Mouse (Mus musculus) heart, postnatal 0 days (tissue): ENCODE measurements around the gene Igsf10. TPM values are rescaled to one million over a fixed set of nuclear protein-coding genes. Genes with fewer than 3 reads are reported as not detected.

ENCODE experiments used
- ATAC-seq: fragments of 200-750 bp; cut with Nextera tagmentation; 2 replicates; pipeline ENCODE4 v1.8.0; 2017; ENCODE audit warnings: low read depth, moderate number of reproducible peaks, moderate library complexity; ENCODE audit not compliant: insufficient read depth
- DNase-seq: peaks from one replicate; pipeline ENCODE4 v3.0.0-alpha.2; 2016; ENCODE audit warnings: low spot score
- H3K27ac ChIP-seq: fragments of 300-500 bp; sonication (generic); 2 replicates; pipeline ENCODE4 v1.5.1; 2014; ENCODE audit warnings: low read depth, mild to moderate bottlenecking
- H3K27me3 ChIP-seq: fragments of 300-500 bp; sonication (generic); 2 replicates; pipeline ENCODE4 v1.6.1; 2014; ENCODE audit warnings: low read length, mixed read lengths; ENCODE audit not compliant: control insufficient read depth, insufficient read depth
- H3K36me3 ChIP-seq: fragments of 300-500 bp; sonication (generic); replicated peaks from 2 replicates; pipeline ENCODE4 v1.6.1; 2014; ENCODE audit warnings: low read length, mixed read lengths; ENCODE audit not compliant: control insufficient read depth, insufficient read depth
- H3K4me1 ChIP-seq: fragments of 300-500 bp; sonication (generic); 2 replicates; pipeline ENCODE4 v1.6.1; 2014; ENCODE audit warnings: antibody characterized with exemption; ENCODE audit not compliant: control insufficient read depth, insufficient read depth
- H3K4me2 ChIP-seq: fragments of 300-500 bp; sonication (generic); 2 replicates; pipeline ENCODE4 v1.6.1; 2014; ENCODE audit warnings: low read depth, mild to moderate bottlenecking, low read length, moderate library complexity
- H3K4me3 ChIP-seq: fragments of 300-500 bp; sonication (generic); 2 replicates; pipeline ENCODE4 v1.5.1; 2014; ENCODE audit warnings: low read depth, low read length
- H3K9ac ChIP-seq: fragments of 300-500 bp; sonication (generic); replicated peaks from 2 replicates; pipeline ENCODE4 v1.6.1; 2014; ENCODE audit warnings: low read depth, low read length, mixed read lengths
- H3K9me3 ChIP-seq: fragments of 300-500 bp; sonication (generic); replicated peaks from 2 replicates; pipeline ENCODE4 v1.6.1; 2016; ENCODE audit warnings: low read length; ENCODE audit not compliant: control insufficient read depth
- CTCF ChIP-seq: IDR thresholded peaks from 2 replicates; pipeline ENCODE4 v1.5.1; 2016; ENCODE audit warnings: antibody characterized with exemption, control low read depth, low read depth
- EP300 ChIP-seq: IDR thresholded peaks from 2 replicates; pipeline ENCODE4 v1.6.1; 2016; ENCODE audit warnings: antibody characterized with exemption, low read depth
- WGBS: fragments of 180-500 bp; shearing (Covaris S2); extraction: QIAGEN DNeasy Blood & Tissue Kit; methylation state at CpG from one replicate; pipeline ENCODE4 v1.1.7; 2014; 5-methylcytosine and 5-hydroxymethylcytosine counted together
- polyA plus RNA-seq: library from polyadenylated mRNA; unstranded; fragments of >200 nt; fragmentation: Nextera tagmentation; extraction: Ambion mirVana; gene quantifications from 2 replicates; pipeline ENCODE4 v1.2.1, GENCODE M21; 2015
- total RNA-seq: library from RNA; depleted of rRNA; stranded (reverse); fragments of >200 nt; gene quantifications from 2 replicates; pipeline ENCODE4 v1.2.3, GENCODE M21; 2014; ENCODE audit warnings: low replicate concordance; rRNA removed

Gene Igsf10
- total and polyA plus RNA-seq, 2 experiments from 2014 or later, result 1.8 to 2.3 TPM

GRCm38 (mm10) chr3:59278620-59279019 is 65.6 kb downstream of the Igsf10 start:
- no peak for ATAC-seq
- no peaks in the 10 kb centered on the region for H3K9me3 ChIP-seq
- no peak overlapping the region for H3K27ac ChIP-seq
- H3K36me3 ChIP-seq, result no peaks in the 10 kb centered on the region
- no peak overlapping the region for H3K4me2 ChIP-seq
- no peak overlapping the region for H3K4me3 ChIP-seq
- no peaks in the 10 kb centered on the region for H3K27me3 ChIP-seq
- no peak overlapping the region for H3K9ac ChIP-seq
- H3K4me1 ChIP-seq, result no peaks in the 10 kb centered on the region
- TF ChIP-seq CTCF (no peak), EP300 (no peak)
- DNase-seq, result no peak

GRCm38 (mm10) chr3:59278254-59278533 is 66.0 kb downstream of the Igsf10 start:
- no peak for TF ChIP-seq CTCF
- TF ChIP-seq EP300, result no peak
- DNase-seq, result no peak
- ATAC-seq, result no peak
- Histone ChIP-seq H3K27ac (no peak overlapping the region), H3K4me3 (no peak overlapping the region), H3K4me2 (no peak overlapping the region), H3K9me3 (no peaks in the 10 kb centered on the region), H3K9ac (no peak overlapping the region), H3K36me3 (no peaks in the 10 kb centered on the region), H3K27me3 (no peaks in the 10 kb centered on the region), H3K4me1 (no peaks in the 10 kb centered on the region)
- 90% methylated on average over 3 of the region's 3 CpGs for WGBS

- Histone ChIP-seq H3K27ac (no peak overlapping the region), H3K36me3 (no peaks in the 10 kb centered on the region), H3K4me3 (no peak overlapping the region), H3K9me3 (no peaks in the 10 kb centered on the region), H3K4me1 (no peaks in the 10 kb centered on the region), H3K4me2 (no peak overlapping the region), H3K27me3 (no peaks in the 10 kb centered on the region), H3K9ac (no peak overlapping the region)
- TF ChIP-seq EP300 (no peak), CTCF (no peak)
- 68% methylated on average over 3 of the region's 3 CpGs for WGBS
- DNase-seq, result no peak
- ATAC-seq, result no peak
Measured at GRCm38 (mm10) chr3:59277502-59278253, 66.5 kb downstream of the Igsf10 start.

DNA sequence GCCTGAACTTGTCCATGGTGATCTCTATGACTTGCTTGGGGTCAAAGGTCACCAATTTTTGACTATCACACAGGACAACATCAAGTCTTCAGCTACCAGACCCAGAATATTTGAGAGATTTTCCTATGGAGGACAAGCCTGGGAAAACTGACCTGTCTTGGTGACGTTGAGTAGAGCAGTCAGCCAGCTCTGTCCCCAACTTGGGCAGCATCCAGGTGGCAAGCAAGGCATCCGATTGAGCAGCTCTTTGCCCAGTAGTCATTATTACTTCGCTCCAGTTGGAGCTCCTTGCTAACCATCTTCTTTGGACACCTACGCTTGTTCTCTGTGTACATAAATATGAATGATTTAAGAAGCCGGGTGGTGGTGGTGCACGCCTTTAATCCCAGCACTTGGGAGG is 73.4 kb downstream of the Igsf10 start:
- H3K4me3 ChIP-seq, result no peak overlapping the region
- H3K4me1 ChIP-seq, result no peaks in the 10 kb centered on the region
- DNase-seq (no peak), ATAC-seq (no peak)
- no peaks in the 10 kb centered on the region for H3K27me3 ChIP-seq
- TF ChIP-seq EP300, result no peak
- no peaks in the 10 kb centered on the region for H3K36me3 ChIP-seq
- H3K9ac ChIP-seq, result no peak overlapping the region
- H3K4me2 ChIP-seq, result no peak overlapping the region
- no peaks in the 10 kb centered on the region for H3K9me3 ChIP-seq
- 87% methylated on average over 6 of the region's 6 CpGs for WGBS
- H3K27ac ChIP-seq, result no peak overlapping the region

Other genes with a start within 250 kb of the Igsf10 start
- 0.31 TPM in 1 of 2 replicates, not detected in the other for gene Gpr171, start 242.6 kb downstream of the Igsf10 start, total RNA-seq
- gene Gpr171, start 242.6 kb downstream of the Igsf10 start, polyA plus RNA-seq, result 0.29 and 0.33 TPM in 2 replicates
- gene P2ry14, start 190.8 kb downstream of the Igsf10 start, total RNA-seq, result 0.81 and 3.7 TPM in 2 replicates
- gene P2ry14, start 190.8 kb downstream of the Igsf10 start, polyA plus RNA-seq, result 1.6 and 1.8 TPM in 2 replicates
- not detected in 2 replicates for gene Gpr87, start 149.3 kb downstream of the Igsf10 start, total RNA-seq
- not detected in 2 replicates for gene Gpr87, start 149.3 kb downstream of the Igsf10 start, polyA plus RNA-seq
- not detected in 2 replicates for gene P2ry13, start 133.5 kb downstream of the Igsf10 start, total RNA-seq
- 0.53 and 0.70 TPM in 2 replicates for gene P2ry13, start 133.5 kb downstream of the Igsf10 start, polyA plus RNA-seq
- gene P2ry12, start 81.5 kb downstream of the Igsf10 start, total RNA-seq, result 1.4 TPM in 1 of 2 replicates, not detected in the other
- 0.89 and 0.98 TPM in 2 replicates for gene P2ry12, start 81.5 kb downstream of the Igsf10 start, polyA plus RNA-seq